Mouse (Mus musculus): ENCODE data around the gene Gm44502.

GRCm38 (mm10) chr15:89428136-89428790, 1.2 kb downstream of the Gm44502 start:
- TF ChIP-seq CTCF (conservative IDR thresholded peaks at IDR 0.05; ENCODE audit: insufficient read depth, insufficient read length, low read depth, low read length) (no peak), POLR2A (IDR thresholded peaks at IDR 0.05; ENCODE audit: low read depth, low read length) (no peak)

Data from kidney, adult 2 months (tissue).